Mouse (Mus musculus): ENCODE measurements around the gene Pum2. TPM values are rescaled to one million over a fixed set of nuclear protein-coding genes. Genes with fewer than 3 reads are reported as not detected.

Pum2 gene
- polyA plus RNA-seq, 2 experiments = 57.5 to 64.3 TPM

GRCm38 (mm10) chr12:8760561-8760960 is 86.6 kb downstream of the Pum2 start:
- no peak overlapping the region for H3K4me2 ChIP-seq (replicated peaks; ENCODE audit: low read depth, low read length, severe bottlenecking)
- no peak overlapping the region for H3K9ac ChIP-seq (ENCODE audit: low read depth, low read length, severe bottlenecking)
- H3K27ac ChIP-seq (replicated peaks; ENCODE audit: low read depth, low read length) = no peak overlapping the region
- no peak for ATAC-seq (ENCODE audit: low FRiP score, low read depth)
- DNase-seq (ENCODE audit: low spot score) = no peak
- H3K36me3 ChIP-seq (ENCODE audit: control insufficient read depth, insufficient read depth, low read length) = peaks cover 12% of the 10 kb centered on the region; the same call in 1 of the 2 replicates
- H3K4me1 ChIP-seq (ENCODE audit: control insufficient read depth, insufficient read depth, low read length) = no peaks in the 10 kb centered on the region
- H3K4me3 ChIP-seq (replicated peaks; ENCODE audit: low read length) = no peak overlapping the region
- TF ChIP-seq POLR2A (IDR thresholded peaks at IDR 0.05; ENCODE audit: borderline replicate concordance, extremely low read depth, insufficient read depth, insufficient read length) = no peak
- 69% methylated on average over 6 of the region's 6 CpGs for WGBS
- no peaks in the 10 kb centered on the region for H3K27me3 ChIP-seq (ENCODE audit: control insufficient read depth, insufficient read depth, low read length)
- H3K9me3 ChIP-seq (ENCODE audit: control insufficient read depth, low read length) = no peaks in the 10 kb centered on the region

- WGBS = 75% methylated on average over 7 of the region's 7 CpGs
- H3K4me1 ChIP-seq (ENCODE audit: control insufficient read depth, insufficient read depth, low read length) = no peaks in the 10 kb centered on the region
- H3K27ac ChIP-seq (replicated peaks; ENCODE audit: low read depth, low read length) = no peak overlapping the region
- no peak for TF ChIP-seq POLR2A (IDR thresholded peaks at IDR 0.05; ENCODE audit: borderline replicate concordance, extremely low read depth, insufficient read depth, insufficient read length)
- no peak for DNase-seq (ENCODE audit: low spot score)
- peaks cover 12% of the 10 kb centered on the region; the same call in 1 of the 2 replicates for H3K36me3 ChIP-seq (ENCODE audit: control insufficient read depth, insufficient read depth, low read length)
- H3K4me3 ChIP-seq (replicated peaks; ENCODE audit: low read length) = no peak overlapping the region
- no peak for ATAC-seq (ENCODE audit: low FRiP score, low read depth)
- H3K9ac ChIP-seq (ENCODE audit: low read depth, low read length, severe bottlenecking) = no peak overlapping the region
- H3K27me3 ChIP-seq (ENCODE audit: control insufficient read depth, insufficient read depth, low read length) = no peaks in the 10 kb centered on the region
- H3K4me2 ChIP-seq (replicated peaks; ENCODE audit: low read depth, low read length, severe bottlenecking) = no peak overlapping the region
- no peaks in the 10 kb centered on the region for H3K9me3 ChIP-seq (ENCODE audit: control insufficient read depth, low read length)
Measured at GRCm38 (mm10) chr12:8761058-8761457, 87.1 kb downstream of the Pum2 start.

GRCm38 (mm10) chr12:8762667-8763066 is 88.7 kb downstream of the Pum2 start:
- Histone ChIP-seq H3K4me3 (replicated peaks; ENCODE audit: low read length) (no peak overlapping the region), H3K9ac (ENCODE audit: low read depth, low read length, severe bottlenecking) (no peak overlapping the region), H3K27ac (replicated peaks; ENCODE audit: low read depth, low read length) (0 out of 2 replicates have a peak overlapping the region, but pooled peaks have one; percentile 15), H3K9me3 (ENCODE audit: control insufficient read depth, low read length) (no peaks in the 10 kb centered on the region), H3K36me3 (ENCODE audit: control insufficient read depth, insufficient read depth, low read length) (peaks cover 4% of the 10 kb centered on the region; the same call in 1 of the 2 replicates), H3K27me3 (ENCODE audit: control insufficient read depth, insufficient read depth, low read length) (no peaks in the 10 kb centered on the region), H3K4me2 (replicated peaks; ENCODE audit: low read depth, low read length, severe bottlenecking) (no peak overlapping the region), H3K4me1 (ENCODE audit: control insufficient read depth, insufficient read depth, low read length) (no peaks in the 10 kb centered on the region)
- ATAC-seq (ENCODE audit: low FRiP score, low read depth) = no peak
- no peak for DNase-seq (ENCODE audit: low spot score)
- 59% methylated on average over 2 of the region's 2 CpGs for WGBS
- TF ChIP-seq POLR2A (IDR thresholded peaks at IDR 0.05; ENCODE audit: borderline replicate concordance, extremely low read depth, insufficient read depth, insufficient read length) = no peak

- H3K27me3 ChIP-seq (ENCODE audit: control insufficient read depth, insufficient read depth, low read length) = no peaks in the 10 kb centered on the region
- no peaks in the 10 kb centered on the region for H3K4me1 ChIP-seq (ENCODE audit: control insufficient read depth, insufficient read depth, low read length)
- H3K4me2 ChIP-seq (replicated peaks; ENCODE audit: low read depth, low read length, severe bottlenecking) = no peak overlapping the region
- DNase-seq (ENCODE audit: low spot score) (no peak), ATAC-seq (ENCODE audit: low FRiP score, low read depth) (no peak)
- TF ChIP-seq POLR2A (IDR thresholded peaks at IDR 0.05; ENCODE audit: borderline replicate concordance, extremely low read depth, insufficient read depth, insufficient read length) = no peak
- no peaks in the 10 kb centered on the region for H3K9me3 ChIP-seq (ENCODE audit: control insufficient read depth, low read length)
- WGBS = 81% methylated on average over 15 of the region's 15 CpGs
- H3K4me3 ChIP-seq (replicated peaks; ENCODE audit: low read length) = no peak overlapping the region
- no peak overlapping the region for H3K27ac ChIP-seq (replicated peaks; ENCODE audit: low read depth, low read length)
- no peak overlapping the region for H3K9ac ChIP-seq (ENCODE audit: low read depth, low read length, severe bottlenecking)
- H3K36me3 ChIP-seq (ENCODE audit: control insufficient read depth, insufficient read depth, low read length) = no peaks in the 10 kb centered on the region
Measured at GRCm38 (mm10) chr12:8764221-8764930, 90.4 kb downstream of the Pum2 start.

- Histone ChIP-seq H3K4me3 (replicated peaks; ENCODE audit: low read length) (peak within 1 kb of the TSS; percentile 66), H3K9me3 (ENCODE audit: control insufficient read depth, low read length) (no peaks in the 10 kb centered on the region), H3K9ac (ENCODE audit: low read depth, low read length, severe bottlenecking) (peak within 1 kb of the TSS; percentile 94), H3K27me3 (ENCODE audit: control insufficient read depth, insufficient read depth, low read length) (no peaks in the 10 kb centered on the region), H3K4me2 (replicated peaks; ENCODE audit: low read depth, low read length, severe bottlenecking) (peak within 1 kb of the TSS; percentile 89), H3K27ac (replicated peaks; ENCODE audit: low read depth, low read length) (peak within 1 kb of the TSS; percentile 92), H3K4me1 (ENCODE audit: control insufficient read depth, insufficient read depth, low read length) (peaks cover 32% of the 10 kb centered on the region), H3K36me3 (ENCODE audit: control insufficient read depth, insufficient read depth, low read length) (no peaks in the 10 kb centered on the region)
- DNase-seq (ENCODE audit: low spot score) = peak; percentile 92
- WGBS = under 1% methylated on average over 54 of the region's 67 CpGs
- ATAC-seq (ENCODE audit: low FRiP score, low read depth) = peak; percentile 90
- peak; percentile 98; the same call in 1 of the 2 replicates for TF ChIP-seq POLR2A (IDR thresholded peaks at IDR 0.05; ENCODE audit: borderline replicate concordance, extremely low read depth, insufficient read depth, insufficient read length)
Measured at GRCm38 (mm10) chr12:8770946-8771843, 97.3 kb downstream of the Pum2 start, which contains the start of gene Sdc1. Sdc1 (plus strand) TSS chr12:8771323.

Measured in limb, embryonic 14.5 days (tissue).